Mouse (Mus musculus): ENCODE results near the gene Ndufb11. TPM values are rescaled to one million over a fixed set of nuclear protein-coding genes. Genes with fewer than 3 reads are reported as not detected.

Ndufb11 gene
- 325 and 376 TPM in 2 replicates for polyA plus RNA-seq (2012; rRNA removed)

DNA sequence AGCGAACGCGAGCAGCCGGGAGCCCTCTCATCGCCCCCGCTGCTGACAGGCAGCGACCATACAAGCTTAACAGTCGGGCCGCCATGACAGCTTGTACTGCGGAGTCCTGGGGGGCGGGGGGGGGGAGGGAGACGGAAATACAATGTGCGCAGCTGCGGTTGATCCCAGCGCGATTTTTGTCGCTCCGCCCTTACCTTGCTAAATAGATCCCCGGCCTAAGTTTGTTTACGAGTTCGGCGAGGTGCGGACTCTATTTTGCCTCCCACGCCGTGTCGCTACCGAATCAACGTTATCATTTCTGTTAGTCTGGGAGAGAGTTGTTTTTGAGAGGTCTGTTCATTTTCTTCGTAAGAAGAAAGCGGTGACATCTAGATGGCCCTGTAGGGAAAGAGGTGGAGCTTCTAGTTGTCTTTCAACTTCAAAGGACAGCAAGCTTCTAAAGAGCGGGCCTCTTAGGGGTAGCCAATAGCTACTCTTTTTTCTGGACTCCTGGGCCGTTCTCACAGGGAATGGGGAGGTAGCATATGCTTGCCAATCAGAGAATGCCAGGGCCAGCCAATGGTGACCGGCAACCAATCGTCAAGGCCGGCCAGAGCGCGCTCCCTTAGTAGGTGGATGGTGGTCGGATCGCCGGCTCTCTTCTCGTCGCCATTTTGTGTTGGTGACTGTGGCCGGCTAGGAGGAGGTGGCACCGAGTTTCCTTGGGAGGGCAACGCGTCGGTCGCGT is at the start of gene Ndufb11, which contains the start of gene Rbm10:
Gene Ndufb11, minus strand, starts transcription at position 444 of the 727 bp plus-strand sequence.
Gene Rbm10, plus strand, starts transcription at position 328 of the 727 bp plus-strand sequence.
- H3K27me3 ChIP-seq (replicated peaks; ENCODE audit: control insufficient read depth, insufficient read depth, low read length) = no peaks in the 10 kb centered on the region
- WGBS = 0% methylated on average over 48 of the region's 49 CpGs
- peaks cover 2% of the 10 kb centered on the region; the same call in 1 of the 2 replicates for H3K4me1 ChIP-seq (ENCODE audit: control insufficient read depth, insufficient read depth, low read length)
- no peaks in the 10 kb centered on the region for H3K36me3 ChIP-seq (ENCODE audit: control insufficient read depth, insufficient read depth, low read length)
- TF ChIP-seq CTCF (conservative IDR thresholded peaks at IDR 0.05; ENCODE audit: insufficient read depth, insufficient read length, low read depth, low read length) (no peak), POLR2A (IDR thresholded peaks at IDR 0.05; ENCODE audit: low read depth, low read length) (no peak)
- DNase-seq = peak; percentile 91
- H3K27ac ChIP-seq (ENCODE audit: insufficient read depth, low read depth, low read length) = peak within 1 kb of the TSS; percentile 99
- peak within 1 kb of the TSS; percentile 98 for H3K4me3 ChIP-seq (ENCODE audit: insufficient read depth, low read depth, low read length)

DNA sequence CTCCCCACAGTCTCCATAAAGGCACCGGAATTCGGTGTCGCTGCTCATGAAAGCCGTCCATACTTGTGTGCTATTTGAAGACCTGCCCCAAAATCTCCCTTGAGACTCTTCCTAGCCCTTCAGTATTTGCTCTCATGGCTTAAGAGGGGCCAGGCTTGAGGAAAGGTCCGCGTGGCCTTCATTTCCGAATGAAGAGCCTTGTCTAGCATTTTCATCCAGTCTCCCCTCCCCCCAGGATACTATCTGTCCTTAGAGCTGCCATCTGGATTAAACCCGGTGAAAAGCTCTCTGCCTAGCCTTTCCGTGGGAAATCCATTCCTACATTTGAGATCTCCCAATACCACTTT is 46.0 kb upstream of the Ndufb11 start:
- WGBS = 0% methylated on average over 9 of the region's 9 CpGs
- DNase-seq = peak; percentile 19
- Histone ChIP-seq H3K27me3 (replicated peaks; ENCODE audit: control insufficient read depth, insufficient read depth, low read length) (no peaks in the 10 kb centered on the region), H3K4me1 (ENCODE audit: control insufficient read depth, insufficient read depth, low read length) (peaks cover 3% of the 10 kb centered on the region; the same call in 1 of the 2 replicates), H3K36me3 (ENCODE audit: control insufficient read depth, insufficient read depth, low read length) (no peaks in the 10 kb centered on the region), H3K4me3 (ENCODE audit: insufficient read depth, low read depth, low read length) (peak overlapping the region; percentile 96), H3K27ac (ENCODE audit: insufficient read depth, low read depth, low read length) (peak overlapping the region; percentile 90; the same call in 1 of the 2 replicates)
- TF ChIP-seq POLR2A (IDR thresholded peaks at IDR 0.05; ENCODE audit: low read depth, low read length) (no peak), CTCF (conservative IDR thresholded peaks at IDR 0.05; ENCODE audit: insufficient read depth, insufficient read length, low read depth, low read length) (no peak)

DNA sequence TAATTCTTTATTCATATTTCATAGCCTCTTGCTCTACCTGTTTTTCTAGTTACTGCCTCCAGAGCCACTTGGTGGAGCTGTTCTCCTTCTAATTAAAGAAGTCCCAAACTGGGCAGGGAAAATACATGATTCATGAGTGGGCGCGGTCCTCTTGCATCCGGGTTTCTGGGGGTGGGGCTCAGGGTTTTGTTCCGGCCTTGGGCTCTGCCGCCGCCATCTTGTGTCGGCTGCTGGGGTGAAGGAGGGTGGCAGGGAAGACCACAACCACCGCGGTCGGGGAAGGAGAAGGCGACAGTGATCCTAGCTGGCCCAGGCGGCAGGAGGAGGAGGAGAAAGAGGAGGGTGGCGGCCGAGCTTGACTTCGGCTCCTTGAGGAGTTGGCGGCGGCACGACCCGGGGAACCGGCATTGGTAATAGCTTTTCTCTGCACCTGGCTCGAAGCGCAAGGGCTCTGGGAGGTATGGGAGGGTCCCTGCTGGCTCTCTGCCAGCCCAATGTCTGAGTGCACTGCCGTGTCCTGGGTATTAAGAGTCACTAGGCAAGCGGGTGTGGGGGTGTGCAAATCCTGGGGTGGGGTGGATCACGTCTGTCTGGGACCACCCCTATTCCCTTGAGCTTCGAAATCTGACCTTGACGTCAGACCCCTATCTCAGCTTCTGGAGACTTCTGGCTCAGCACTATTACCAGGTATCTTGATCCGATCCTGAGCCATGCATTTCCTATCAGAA is 45.5 kb upstream of the Ndufb11 start:
- under 1% methylated on average over 19 of the region's 28 CpGs for WGBS
- TF ChIP-seq POLR2A (IDR thresholded peaks at IDR 0.05; ENCODE audit: low read depth, low read length) (peak; percentile 37), CTCF (conservative IDR thresholded peaks at IDR 0.05; ENCODE audit: insufficient read depth, insufficient read length, low read depth, low read length) (peak; percentile 33)
- no peaks in the 10 kb centered on the region for H3K27me3 ChIP-seq (replicated peaks; ENCODE audit: control insufficient read depth, insufficient read depth, low read length)

DNA sequence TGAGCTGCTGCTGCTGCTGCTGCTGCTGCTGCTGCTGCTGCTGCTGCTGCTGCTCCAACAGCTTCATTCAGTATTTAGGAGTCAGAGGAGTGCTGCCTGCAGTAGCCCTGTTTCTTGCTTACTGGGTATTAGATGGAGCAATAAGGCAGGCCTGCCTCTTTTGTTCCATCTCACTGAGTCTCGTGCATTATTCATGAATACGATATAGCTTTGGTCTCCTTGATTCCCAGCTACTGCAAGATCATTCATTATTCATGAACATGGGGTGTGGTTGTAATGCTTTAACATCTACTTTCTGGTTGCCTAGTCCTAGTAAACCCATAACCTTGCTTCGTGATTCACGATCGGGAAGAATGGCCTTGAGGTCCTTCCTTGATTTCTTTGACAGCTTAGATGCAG is 44.9 kb upstream of the Ndufb11 start:
- H3K4me3 ChIP-seq (ENCODE audit: insufficient read depth, low read depth, low read length) = no peak overlapping the region
- no peak overlapping the region for H3K27ac ChIP-seq (ENCODE audit: insufficient read depth, low read depth, low read length)
- no peak for TF ChIP-seq POLR2A (IDR thresholded peaks at IDR 0.05; ENCODE audit: low read depth, low read length)
- TF ChIP-seq CTCF (conservative IDR thresholded peaks at IDR 0.05; ENCODE audit: insufficient read depth, insufficient read length, low read depth, low read length) = no peak
- H3K4me1 ChIP-seq (ENCODE audit: control insufficient read depth, insufficient read depth, low read length) = peaks cover 3% of the 10 kb centered on the region; the same call in 1 of the 2 replicates
- H3K36me3 ChIP-seq (ENCODE audit: control insufficient read depth, insufficient read depth, low read length) = no peaks in the 10 kb centered on the region
- WGBS = 4% methylated on average over 5 of the region's 5 CpGs
- no peaks in the 10 kb centered on the region for H3K27me3 ChIP-seq (replicated peaks; ENCODE audit: control insufficient read depth, insufficient read depth, low read length)
- no peak for DNase-seq

More for the DNA sequence above, 45.5 kb upstream of the Ndufb11 start:
- H3K4me1 ChIP-seq (ENCODE audit: control insufficient read depth, insufficient read depth, low read length) = peaks cover 3% of the 10 kb centered on the region; the same call in 1 of the 2 replicates
- no peaks in the 10 kb centered on the region for H3K36me3 ChIP-seq (ENCODE audit: control insufficient read depth, insufficient read depth, low read length)
- peak overlapping the region; percentile 96 for H3K4me3 ChIP-seq (ENCODE audit: insufficient read depth, low read depth, low read length)
- peak overlapping the region; percentile 90 for H3K27ac ChIP-seq (ENCODE audit: insufficient read depth, low read depth, low read length)
- DNase-seq = peak; percentile 94

DNA sequence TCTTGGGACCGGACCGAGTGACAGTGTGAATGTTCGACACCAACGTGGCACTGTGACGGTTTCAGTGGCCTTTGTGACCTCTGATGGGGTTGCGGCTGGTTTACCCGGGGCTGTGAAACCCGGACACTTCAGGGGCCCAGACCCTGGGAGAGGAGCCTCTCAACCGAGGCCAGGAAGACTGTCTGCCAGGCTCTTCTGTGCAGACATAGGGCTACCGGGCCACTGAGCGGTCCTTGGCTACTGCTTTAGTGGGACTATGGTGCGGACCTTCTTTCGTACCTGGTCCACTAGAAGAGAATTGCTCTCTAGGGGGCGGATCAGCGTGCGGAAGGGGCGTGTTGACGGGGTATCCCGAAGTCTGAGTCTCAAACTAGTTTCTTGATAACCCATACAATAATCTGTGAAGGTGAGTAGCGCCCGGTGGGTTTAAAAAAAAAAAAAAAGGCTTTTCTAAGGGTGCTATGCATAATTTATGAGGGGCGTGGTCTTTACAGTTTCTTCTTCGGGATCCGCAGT is 41.5 kb upstream of the Ndufb11 start:
- peak; percentile 21 for DNase-seq
- H3K27ac ChIP-seq (ENCODE audit: insufficient read depth, low read depth, low read length) = no peak overlapping the region
- 0% methylated on average over 24 of the region's 24 CpGs for WGBS

DNA sequence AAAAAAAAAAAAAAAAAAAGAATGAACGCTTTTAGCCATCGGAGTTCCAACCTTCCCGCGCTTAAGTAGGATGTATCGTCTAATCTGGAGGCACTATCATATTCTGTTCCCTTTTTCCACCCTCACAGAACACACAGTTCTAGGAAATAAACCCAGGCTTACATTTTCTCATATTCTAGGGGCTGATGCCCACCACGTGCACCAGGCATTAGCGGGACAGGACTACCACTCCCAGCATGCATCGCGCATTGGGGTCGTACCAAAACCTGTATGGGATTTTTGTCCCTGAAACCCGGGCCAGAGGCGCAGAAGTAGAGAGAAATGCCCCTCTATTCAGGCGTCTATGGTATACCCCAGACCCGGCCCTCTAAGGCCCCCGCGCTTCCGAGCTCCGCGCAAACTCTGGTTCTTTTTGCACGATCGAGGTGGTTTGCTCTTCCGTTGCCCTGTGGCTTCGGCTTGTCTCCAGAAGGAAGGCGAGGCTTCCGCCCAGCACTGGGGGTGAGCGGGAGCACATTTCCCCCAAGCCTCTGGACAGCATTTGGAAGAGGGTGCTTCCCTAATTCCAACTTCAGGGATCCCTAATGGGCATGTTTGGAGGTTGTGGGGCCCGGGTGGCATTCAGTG is 40.7 kb upstream of the Ndufb11 start, which contains the start of gene Uba1:
Gene Uba1, plus strand, starts transcription at position 301 of the 627 bp plus-strand sequence.
- TF ChIP-seq CTCF (conservative IDR thresholded peaks at IDR 0.05; ENCODE audit: insufficient read depth, insufficient read length, low read depth, low read length) = no peak
- no peak for TF ChIP-seq POLR2A (IDR thresholded peaks at IDR 0.05; ENCODE audit: low read depth, low read length)
- Histone ChIP-seq H3K4me1 (ENCODE audit: control insufficient read depth, insufficient read depth, low read length) (no peaks in the 10 kb centered on the region), H3K27ac (ENCODE audit: insufficient read depth, low read depth, low read length) (0 out of 2 replicates have a peak within 1 kb of the TSS, but pooled peaks have one; percentile 20), H3K4me3 (ENCODE audit: insufficient read depth, low read depth, low read length) (peak within 1 kb of the TSS; percentile 89), H3K27me3 (replicated peaks; ENCODE audit: control insufficient read depth, insufficient read depth, low read length) (no peaks in the 10 kb centered on the region), H3K36me3 (ENCODE audit: control insufficient read depth, insufficient read depth, low read length) (no peaks in the 10 kb centered on the region)
- WGBS = 2% methylated on average over 27 of the region's 27 CpGs
- DNase-seq = peak; percentile 79

More for the DNA sequence above, 41.5 kb upstream of the Ndufb11 start:
- H3K4me1 ChIP-seq (ENCODE audit: control insufficient read depth, insufficient read depth, low read length) = peaks cover 3% of the 10 kb centered on the region; the same call in 1 of the 2 replicates
- H3K4me3 ChIP-seq (ENCODE audit: insufficient read depth, low read depth, low read length) = peak overlapping the region; percentile 89
- H3K27me3 ChIP-seq (replicated peaks; ENCODE audit: control insufficient read depth, insufficient read depth, low read length) = no peaks in the 10 kb centered on the region
- TF ChIP-seq CTCF (conservative IDR thresholded peaks at IDR 0.05; ENCODE audit: insufficient read depth, insufficient read length, low read depth, low read length) (no peak), POLR2A (IDR thresholded peaks at IDR 0.05; ENCODE audit: low read depth, low read length) (no peak)
- no peaks in the 10 kb centered on the region for H3K36me3 ChIP-seq (ENCODE audit: control insufficient read depth, insufficient read depth, low read length)

All from kidney, adult 2 months (tissue).